Mouse (Mus musculus) megakaryocyte-erythroid progenitor cell, adult 5-6 weeks (primary cell): ENCODE data around the gene Lyrm7. TPM values are rescaled to one million over a fixed set of nuclear protein-coding genes. Genes with fewer than 3 reads are reported as not detected.

ENCODE experiments used
- ATAC-seq: replicated peaks from 2 replicates; pipeline ENCODE4 v1.8.0; 2016; ENCODE audit warnings: mild to moderate bottlenecking, inconsistent platforms; ENCODE audit not compliant: severe bottlenecking, poor library complexity, low FRiP score, low TSS enrichment
- total RNA-seq, 2 experiments: library from RNA; stranded (forward) in 1 of 2; stranded (reverse) in 1 of 2; fragments of 200-1000, 215-1000 nt in 1 of 2; fragments of >200 nt in 1 of 2; fragmentation: Nextera tagmentation in 1 of 2; gene quantifications; 2 replicates each; pipeline ENCODE4 v1.2.3; 2014 to 2017

The Lyrm7 gene
- total RNA-seq, 2 experiments from 2014 or later: 1.9 to 11.0 TPM

DNA sequence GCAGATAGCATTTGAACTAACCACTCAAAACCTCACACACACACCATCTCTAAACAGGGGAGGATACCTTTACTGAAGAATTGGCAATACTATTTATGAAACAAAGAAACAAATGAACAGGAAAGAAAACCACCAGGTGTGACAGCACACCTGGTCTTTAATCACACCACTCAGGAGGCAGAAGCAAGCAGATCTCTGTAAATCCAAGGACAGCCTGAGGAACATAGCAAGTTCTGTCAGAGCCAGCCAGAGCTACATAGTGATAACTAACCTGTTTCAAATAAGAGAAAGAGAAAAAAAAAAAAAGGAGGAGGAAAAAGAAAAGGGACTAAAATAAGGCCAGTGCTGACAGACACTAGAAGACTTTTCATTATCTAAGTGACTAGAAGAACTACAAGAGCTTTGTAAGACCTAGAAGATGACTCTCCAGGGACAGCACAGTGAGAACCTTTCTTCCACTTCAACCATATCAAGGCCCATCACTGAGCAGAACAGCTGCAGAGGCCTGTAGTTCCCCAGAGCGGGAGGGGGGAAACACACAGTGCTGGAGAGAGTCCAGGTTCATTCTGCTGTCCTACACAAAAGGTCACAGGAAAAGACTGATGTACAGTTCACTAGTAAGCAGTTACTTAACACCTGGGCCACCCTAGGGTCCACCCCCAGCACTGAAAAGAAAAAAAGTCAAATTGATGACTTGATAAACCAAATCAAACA, 82.4 kb downstream of the Lyrm7 start:
- no peak for ATAC-seq

GRCm38 (mm10) chr11:54777387-54778130, 83.2 kb downstream of the Lyrm7 start:
- ATAC-seq: no peak

Other genes with a start within 250 kb of the Lyrm7 start
- 27.9 and 28.2 TPM in 2 replicates for gene Cdc42se2, start 73.2 kb downstream of the Lyrm7 start, total RNA-seq (2014; fragmentation: Nextera tagmentation)
- gene Cdc42se2, start 73.2 kb downstream of the Lyrm7 start, total RNA-seq (2017): 33.2 and 50.7 TPM in 2 replicates
- gene Hint1, start 5.5 kb upstream of the Lyrm7 start, total RNA-seq (2014; fragmentation: Nextera tagmentation): 531 and 641 TPM in 2 replicates
- gene Hint1, start 5.5 kb upstream of the Lyrm7 start, total RNA-seq (2017): 368 and 454 TPM in 2 replicates
- 3.2 TPM in 1 of 2 replicates, not detected in the other for gene Gpx3, start 41.5 kb upstream of the Lyrm7 start, total RNA-seq (2014; fragmentation: Nextera tagmentation)
- not detected in 2 replicates for gene Gpx3, start 41.5 kb upstream of the Lyrm7 start, total RNA-seq (2017)
- 16.7 and 17.8 TPM in 2 replicates for gene Tnip1, start 102.0 kb upstream of the Lyrm7 start, total RNA-seq (2014; fragmentation: Nextera tagmentation)
- 12.5 and 12.8 TPM in 2 replicates for gene Tnip1, start 102.0 kb upstream of the Lyrm7 start, total RNA-seq (2017)
- gene Anxa6, start 172.5 kb upstream of the Lyrm7 start, total RNA-seq (2014; fragmentation: Nextera tagmentation): 18.3 and 28.5 TPM in 2 replicates
- 25.3 and 26.7 TPM in 2 replicates for gene Anxa6, start 172.5 kb upstream of the Lyrm7 start, total RNA-seq (2017)
- gene Ccdc69, start 217.2 kb upstream of the Lyrm7 start, total RNA-seq (2014; fragmentation: Nextera tagmentation): 4.8 and 8.8 TPM in 2 replicates
- gene Ccdc69, start 217.2 kb upstream of the Lyrm7 start, total RNA-seq (2017): 9.6 and 15.9 TPM in 2 replicates
- gene Gm2a, start 237.2 kb upstream of the Lyrm7 start, total RNA-seq (2014; fragmentation: Nextera tagmentation): 6.2 and 8.6 TPM in 2 replicates
- gene Gm2a, start 237.2 kb upstream of the Lyrm7 start, total RNA-seq (2017): 9.0 and 16.7 TPM in 2 replicates